Mouse (Mus musculus) heart, postnatal 0 days (tissue): ENCODE data around the gene D430041D05Rik.
"Not testable (repeated sequence)": the region's sequence is repeated elsewhere in the genome, so short reads cannot be mapped to it uniquely, and the experiment has no call there.

ENCODE experiments used
- CTCF ChIP-seq: IDR thresholded peaks from 2 replicates; pipeline ENCODE4 v1.5.1; 2016; ENCODE audit warnings: antibody characterized with exemption, control low read depth, low read depth
- EP300 ChIP-seq: IDR thresholded peaks from 2 replicates; pipeline ENCODE4 v1.6.1; 2016; ENCODE audit warnings: antibody characterized with exemption, low read depth

GRCm38 (mm10) chr2:104113563-104113962 is 297.2 kb downstream of the D430041D05Rik start:
- TF ChIP-seq CTCF, EP300: not testable (repeated sequence)
